Mouse (Mus musculus) left cerebral cortex, postnatal 10 days (tissue): ENCODE measurements around the gene Tmed9. TPM values are rescaled to one million over a fixed set of nuclear protein-coding genes. Genes with fewer than 3 reads are reported as not detected.

Experiments used
- total RNA-seq, 2 experiments: library from RNA; stranded (reverse); gene quantifications; 2 replicates each; pipeline ENCODE4 v1.2.3; 2021

Tmed9 gene
- total RNA-seq, 2 experiments from 2014 or later: 118 to 120 TPM

Other genes with a start within 250 kb of the Tmed9 start
- gene Mxd3, start 243.9 kb upstream of the Tmed9 start, total RNA-seq: 1 to 10 TPM; 2.2 to 2.4 TPM
- 10 to 100 TPM; 38.3 to 42.6 TPM for gene Lman2, start 210.9 kb upstream of the Tmed9 start, total RNA-seq
- 10 to 100 TPM; 19.3 to 20.6 TPM for gene Rgs14, start 204.0 kb upstream of the Tmed9 start, total RNA-seq
- gene Slc34a1, start 175.5 kb upstream of the Tmed9 start, total RNA-seq: not detected
- under 1 TPM; 0.71 to 0.73 TPM for gene Pfn3, start 158.5 kb upstream of the Tmed9 start, total RNA-seq
- gene F12, start 146.9 kb upstream of the Tmed9 start, total RNA-seq: under 1 TPM; 0.58 to 0.87 TPM
- 10 to 100 TPM; 70.6 to 73.0 TPM for gene Grk6, start 128.7 kb upstream of the Tmed9 start, total RNA-seq
- 100 to 1,000 TPM in 1 of 2 experiments, 10 to 100 TPM in 1; 91.9 to 103 TPM for gene Prr7, start 109.5 kb upstream of the Tmed9 start, total RNA-seq
- gene Dbn1, start 85.6 kb upstream of the Tmed9 start, total RNA-seq: 100 to 1,000 TPM; 350 to 366 TPM
- 10 to 100 TPM; 60.1 to 61.4 TPM for gene Pdlim7, start 60.1 kb upstream of the Tmed9 start, total RNA-seq
- gene Dok3, start 44.4 kb upstream of the Tmed9 start, total RNA-seq: 1 to 10 TPM; 4.3 to 4.5 TPM
- gene Ddx41, start 37.1 kb upstream of the Tmed9 start, total RNA-seq: 10 to 100 TPM; 42.0 to 43.4 TPM
- 10 to 100 TPM; 65.8 to 67.6 TPM for gene Fam193b, start 2.6 kb upstream of the Tmed9 start, total RNA-seq
- 10 to 100 TPM; 24.9 to 25.5 TPM for gene B4galt7, start 26.2 kb downstream of the Tmed9 start, total RNA-seq
- gene Caml, start 49.3 kb downstream of the Tmed9 start, total RNA-seq: 10 to 100 TPM; 53.7 to 55.3 TPM
- gene Ddx46, start 61.3 kb downstream of the Tmed9 start, total RNA-seq: 10 to 100 TPM; 44.2 to 45.2 TPM
- gene B230219D22Rik, start 119.4 kb downstream of the Tmed9 start, total RNA-seq: 10 to 100 TPM; 90.4 to 92.0 TPM
- 10 to 100 TPM; 62.9 to 68.8 TPM for gene Txndc15, start 140.9 kb downstream of the Tmed9 start, total RNA-seq
- gene Pcbd2, start 153.6 kb downstream of the Tmed9 start, total RNA-seq: 10 to 100 TPM; 26.9 to 32.1 TPM
- not detected for gene Catsper3, start 210.8 kb downstream of the Tmed9 start, total RNA-seq